Mouse (Mus musculus) heart, postnatal 10 days (tissue): ENCODE measurements around the gene Tmem198. TPM values are rescaled to one million over a fixed set of nuclear protein-coding genes. Genes with fewer than 3 reads are reported as not detected.
A peak's percentile ranks its signal among the peaks of the same experiment; 100 is the strongest.

ENCODE experiments used
- DNase-seq, 2 experiments: peaks; one replicate each; pipeline ENCODE4 v3.0.0; 2021
- intact Hi-C: fragments of 180-260 bp; cut with DNase I; formaldehyde crosslinking; loops from one replicate; pipeline ENCODE4 v1.15.1; 2025
- total RNA-seq, 2 experiments: library from RNA; stranded (reverse); gene quantifications; 2 replicates each; pipeline ENCODE4 v1.2.3; 2021

The Tmem198 gene
- total RNA-seq, 2 experiments from 2014 or later: 0.38 to 0.52 TPM

DNA sequence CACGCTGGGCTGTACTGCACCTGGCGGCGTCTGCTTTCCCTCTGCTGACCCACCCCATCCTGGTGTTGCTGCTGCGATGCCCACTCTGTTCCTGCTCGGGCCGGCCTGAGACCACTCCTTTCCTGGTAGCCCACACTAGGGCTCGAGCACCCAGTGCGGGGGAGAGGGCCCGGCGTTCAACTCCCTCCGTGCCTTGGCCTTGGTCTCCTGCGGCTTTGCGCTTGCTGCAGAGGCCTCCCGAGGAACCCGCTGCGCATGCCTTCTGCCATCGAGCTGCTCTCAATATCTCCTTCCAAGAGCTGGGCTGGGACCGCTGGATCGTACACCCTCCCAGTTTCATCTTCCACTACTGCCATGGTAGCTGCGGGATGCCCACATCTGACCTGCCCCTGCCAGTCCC, 30.3 kb downstream of the Tmem198 start:
- DNase-seq: no peak
- intact Hi-C loops: loop anchor here (5.0 kb wide), 1 partner anchor 38 kb away; the partner anchor contains the start of gene Slc4a3

DNA sequence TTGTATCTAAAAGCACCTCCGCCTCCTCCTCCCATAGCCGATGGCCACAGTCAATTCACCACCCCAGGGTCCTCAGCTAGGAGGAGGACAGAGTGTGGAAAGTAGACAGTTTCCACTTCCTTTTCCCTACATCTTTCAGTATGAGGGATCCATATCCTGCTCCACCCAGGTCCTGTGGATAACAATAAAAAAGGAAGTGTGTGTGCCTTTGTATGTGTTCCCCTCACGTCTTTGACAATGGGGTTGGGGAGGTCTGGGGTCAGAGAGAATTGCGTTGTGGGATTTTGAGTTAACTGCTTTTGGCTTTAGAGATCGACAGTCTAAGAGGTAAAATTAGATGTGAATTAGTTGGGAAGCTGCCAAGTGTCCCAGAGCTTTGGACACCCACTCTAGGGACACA, 30.8 kb downstream of the Tmem198 start:
- intact Hi-C loops: no loop called here
- peak in 1 of 2 experiments; percentile 51 for DNase-seq

DNA sequence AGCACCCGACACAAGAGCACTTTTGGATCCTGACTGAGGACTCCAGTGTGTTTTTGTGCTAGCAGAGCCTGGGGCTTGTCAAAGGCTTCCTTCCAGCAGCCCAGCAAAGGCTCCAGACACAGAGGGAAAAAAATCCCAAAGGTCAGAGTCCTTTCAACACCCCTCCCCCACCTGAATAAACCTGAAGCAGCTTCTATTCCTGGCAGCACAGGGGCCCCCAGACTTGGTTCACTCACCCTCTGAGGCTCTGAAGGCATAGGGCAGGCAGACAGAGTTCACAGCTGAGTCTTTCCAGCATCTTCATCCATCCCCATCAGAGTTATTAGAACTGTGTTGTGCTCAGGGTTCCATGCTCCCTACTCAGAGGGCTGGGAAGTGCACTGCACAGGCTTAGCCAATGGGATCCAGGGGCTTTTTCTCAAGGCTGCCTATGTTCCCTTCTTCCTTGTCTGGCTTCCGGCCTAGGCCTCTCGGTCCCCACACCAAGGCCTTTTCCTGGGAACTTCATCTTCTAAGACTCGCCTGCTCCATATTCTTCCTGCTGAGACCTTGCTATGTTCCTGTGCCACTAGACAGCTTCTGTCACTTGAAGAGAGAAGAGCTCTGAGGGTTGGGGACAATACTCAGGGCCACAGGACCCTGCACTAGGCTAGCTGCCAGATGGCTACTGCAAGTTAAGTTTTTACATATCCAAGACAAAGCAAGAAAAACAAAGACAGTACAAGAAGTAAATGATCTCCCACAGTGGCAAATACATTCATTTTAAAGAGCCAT, 32.3 kb downstream of the Tmem198 start:
- intact Hi-C loops: no loop called here
- DNase-seq: peak; percentile 67 to 68

DNA sequence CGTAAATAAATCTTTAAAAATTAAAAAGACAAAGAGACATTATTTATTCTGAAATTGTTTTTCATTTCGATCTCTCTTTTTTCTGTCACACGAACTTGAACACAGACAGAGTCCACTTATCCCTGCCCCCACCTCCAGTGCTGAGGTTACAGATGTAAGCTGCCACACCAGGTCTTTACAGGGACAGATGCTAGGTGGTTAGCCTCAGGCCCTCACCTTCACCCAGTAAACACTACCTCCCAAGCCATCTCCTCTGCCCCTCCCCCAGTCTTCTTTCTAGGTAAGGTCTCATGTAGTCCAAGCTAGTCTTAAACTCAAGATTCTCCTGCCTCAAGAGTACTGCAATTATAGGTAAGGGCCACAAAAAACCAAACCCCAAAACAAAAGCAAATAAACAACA, 33.2 kb downstream of the Tmem198 start:
- DNase-seq: no peak
- intact Hi-C loops: no loop called here

DNA sequence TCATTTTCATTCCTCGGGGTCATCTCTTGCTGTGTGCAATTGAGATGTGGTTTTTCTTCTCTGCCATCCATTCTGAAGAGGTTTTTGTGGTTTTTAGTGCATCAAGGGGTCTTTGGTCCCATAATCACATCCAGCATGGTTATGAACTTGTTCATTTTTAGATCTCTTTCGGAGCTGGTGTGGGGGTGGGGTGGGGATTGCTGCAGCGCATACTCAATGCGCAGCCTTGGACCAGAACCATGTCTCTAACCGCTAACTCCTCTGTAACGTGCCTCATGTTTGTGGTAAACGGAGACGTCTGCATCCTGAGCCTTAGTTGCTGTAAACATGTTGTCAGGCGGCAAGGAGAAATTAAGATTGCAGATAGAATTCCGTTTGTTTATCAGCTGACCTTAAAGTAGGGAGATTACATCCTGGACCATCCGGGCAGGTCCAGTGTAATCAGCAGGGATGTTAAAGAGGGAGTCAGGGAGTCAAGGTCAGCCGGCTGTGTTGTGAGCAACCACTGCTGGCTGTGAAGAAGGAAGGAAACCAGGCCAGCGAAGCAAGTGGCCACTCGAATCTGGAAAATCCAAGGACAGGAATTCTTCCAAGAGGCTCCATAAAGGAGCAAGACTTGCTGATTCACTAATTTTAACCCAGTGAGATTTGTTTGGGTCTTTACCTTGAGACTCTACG, 37.5 kb downstream of the Tmem198 start:
- intact Hi-C loops: no loop called here
- peak in 1 of 2 experiments; percentile 50 for DNase-seq

DNA sequence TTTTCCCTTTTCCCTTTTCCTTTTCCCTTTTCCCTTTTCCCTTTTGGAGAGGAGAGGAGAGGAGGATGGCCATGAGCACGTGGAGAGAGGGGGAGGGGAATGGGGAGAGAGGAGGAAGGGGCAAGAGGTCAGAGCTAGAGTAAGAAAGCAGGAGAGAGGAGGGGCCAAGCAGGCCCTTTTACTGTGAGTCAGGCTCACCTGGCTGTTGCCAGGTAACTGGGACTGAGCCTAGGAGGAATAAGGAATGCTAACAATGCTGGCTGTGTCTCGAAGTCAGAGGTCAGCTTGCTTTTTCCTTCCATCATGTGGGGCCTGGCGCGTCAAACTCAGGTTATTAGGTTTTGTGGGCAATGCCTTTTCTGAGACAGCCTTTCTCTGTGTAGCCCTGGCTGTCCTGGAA, 38.7 kb downstream of the Tmem198 start:
- intact Hi-C loops: no loop called here

DNA sequence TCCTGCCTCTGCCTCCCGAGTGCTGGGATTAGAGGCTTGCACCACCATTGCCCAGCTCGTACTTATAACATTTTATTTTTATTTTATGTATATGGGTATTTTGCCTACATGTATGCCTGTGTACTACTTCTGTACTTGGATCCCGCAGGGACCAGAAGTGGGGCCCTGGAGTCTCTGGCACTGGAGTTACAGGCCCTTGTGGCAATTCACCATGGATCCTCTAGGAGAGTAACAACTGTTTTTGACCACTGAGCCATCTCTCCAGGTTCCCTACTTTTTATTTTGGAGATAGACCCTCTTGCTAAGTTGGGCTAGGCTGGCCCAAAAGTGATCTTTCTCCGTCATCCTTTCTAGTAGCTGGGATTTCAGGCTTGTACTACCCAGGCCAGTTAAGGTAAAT, 39.1 kb downstream of the Tmem198 start:
- DNase-seq: no peak
- intact Hi-C loops: no loop called here

More for the DNA sequence above, 38.7 kb downstream of the Tmem198 start:
- DNase-seq: no peak

DNA sequence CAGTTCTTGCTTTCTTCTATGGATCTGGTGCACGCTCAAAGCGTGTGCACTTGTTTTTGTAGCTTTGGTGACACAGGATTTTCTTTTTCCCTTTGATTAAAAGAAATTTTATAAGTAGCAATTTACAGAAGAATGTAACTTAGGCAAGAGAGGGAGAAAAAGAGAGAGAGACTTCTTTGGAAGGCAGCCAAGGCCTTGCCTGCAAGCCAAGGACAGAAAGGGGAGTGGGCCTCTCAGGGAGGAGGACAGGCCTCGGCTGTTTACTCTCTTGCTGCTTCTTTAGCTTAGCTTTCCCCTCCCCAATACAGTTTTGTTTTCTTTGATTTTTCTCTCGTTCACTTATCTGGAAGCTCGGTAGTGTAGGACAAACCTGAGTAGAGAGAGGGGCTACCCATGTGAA, 40.2 kb downstream of the Tmem198 start:
- intact Hi-C loops: no loop called here

DNA sequence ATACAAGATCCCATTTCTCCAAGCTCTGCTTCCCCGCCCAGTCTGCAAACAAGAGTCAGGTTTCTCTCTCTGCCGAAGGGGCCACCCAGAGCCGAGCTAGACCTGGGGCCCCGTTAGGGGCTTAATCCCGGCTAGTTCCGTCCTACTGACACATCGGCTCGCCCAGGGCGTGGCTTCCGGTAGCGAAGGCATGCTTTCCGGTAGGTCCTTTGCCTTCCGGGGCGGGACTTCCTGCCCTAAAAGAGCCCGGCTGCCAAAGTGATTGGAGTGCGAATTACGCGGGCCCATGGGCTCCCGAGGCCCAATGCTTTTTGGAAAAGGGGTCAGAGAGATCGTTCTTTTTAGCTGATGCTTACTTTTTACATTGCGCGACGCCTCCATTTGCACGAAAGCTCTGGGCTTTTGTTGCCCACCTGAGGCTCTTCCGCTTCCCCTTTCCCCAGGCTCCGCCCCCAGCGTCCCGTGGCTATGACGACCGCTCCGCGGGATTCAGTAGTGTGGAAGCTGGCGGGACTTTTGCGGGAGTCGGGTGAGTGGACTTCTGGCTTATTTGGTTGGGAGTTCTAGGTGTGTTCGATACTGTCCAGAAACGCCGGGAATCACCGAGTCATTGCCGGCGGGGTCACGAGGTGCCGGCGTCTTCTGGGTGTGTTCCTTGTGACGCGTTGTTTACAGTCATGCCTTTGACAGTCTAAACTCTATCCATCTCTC, 42.1 kb downstream of the Tmem198 start, which contains the start of gene Stk11ip:
Gene Stk11ip (plus strand): TSS at position 209 of the 711 bp plus-strand sequence.
- peak; percentile 95 to 97 for DNase-seq
- intact Hi-C loops: loop anchor here (2.0 kb wide), 1 partner anchor 17 kb away; no protein-coding TSS in a partner anchor

More for the DNA sequence above, 40.2 kb downstream of the Tmem198 start:
- no peak for DNase-seq

DNA sequence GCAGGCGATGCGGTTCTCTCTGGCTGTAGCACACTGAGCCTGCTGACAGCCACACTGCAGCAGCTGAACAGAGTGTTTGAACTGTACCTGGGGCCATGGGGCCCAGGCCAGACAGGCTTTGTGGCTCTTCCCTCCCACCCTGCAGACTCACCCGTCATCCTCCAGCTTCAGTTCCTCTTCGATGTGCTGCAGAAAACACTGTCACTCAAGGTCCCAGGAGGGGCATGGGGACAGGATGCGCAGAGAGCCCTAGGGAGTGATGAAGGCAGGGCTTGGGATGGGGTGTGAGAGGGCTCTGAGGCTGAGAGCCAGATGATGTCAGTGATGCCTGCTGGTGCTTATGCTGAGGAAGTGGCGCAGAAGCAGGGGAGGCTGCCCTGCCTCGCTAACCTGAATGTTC, 45.3 kb downstream of the Tmem198 start:
- DNase-seq: no peak
- intact Hi-C loops: no loop called here

DNA sequence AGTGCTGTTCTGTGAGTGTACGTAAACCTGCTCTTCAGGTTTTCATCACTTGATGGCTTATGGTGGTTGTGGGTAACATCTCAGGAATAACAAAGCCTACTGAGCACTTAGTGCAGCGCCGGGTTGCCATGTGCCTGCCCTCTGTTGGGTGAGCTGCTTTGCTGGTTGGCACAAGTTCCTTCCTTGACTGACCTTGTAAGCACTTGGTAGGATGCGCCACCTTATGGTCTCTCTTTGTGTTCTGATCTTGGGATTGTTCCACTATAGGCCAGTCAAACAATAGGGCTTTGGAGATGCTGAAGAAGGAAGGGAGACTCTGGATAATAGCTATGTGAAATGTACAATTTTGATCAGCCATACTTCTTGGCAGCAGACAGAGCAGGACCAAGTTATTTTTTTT, 51.2 kb downstream of the Tmem198 start:
- intact Hi-C loops: no loop called here
- DNase-seq: peak in 1 of 2 experiments; percentile 28

DNA sequence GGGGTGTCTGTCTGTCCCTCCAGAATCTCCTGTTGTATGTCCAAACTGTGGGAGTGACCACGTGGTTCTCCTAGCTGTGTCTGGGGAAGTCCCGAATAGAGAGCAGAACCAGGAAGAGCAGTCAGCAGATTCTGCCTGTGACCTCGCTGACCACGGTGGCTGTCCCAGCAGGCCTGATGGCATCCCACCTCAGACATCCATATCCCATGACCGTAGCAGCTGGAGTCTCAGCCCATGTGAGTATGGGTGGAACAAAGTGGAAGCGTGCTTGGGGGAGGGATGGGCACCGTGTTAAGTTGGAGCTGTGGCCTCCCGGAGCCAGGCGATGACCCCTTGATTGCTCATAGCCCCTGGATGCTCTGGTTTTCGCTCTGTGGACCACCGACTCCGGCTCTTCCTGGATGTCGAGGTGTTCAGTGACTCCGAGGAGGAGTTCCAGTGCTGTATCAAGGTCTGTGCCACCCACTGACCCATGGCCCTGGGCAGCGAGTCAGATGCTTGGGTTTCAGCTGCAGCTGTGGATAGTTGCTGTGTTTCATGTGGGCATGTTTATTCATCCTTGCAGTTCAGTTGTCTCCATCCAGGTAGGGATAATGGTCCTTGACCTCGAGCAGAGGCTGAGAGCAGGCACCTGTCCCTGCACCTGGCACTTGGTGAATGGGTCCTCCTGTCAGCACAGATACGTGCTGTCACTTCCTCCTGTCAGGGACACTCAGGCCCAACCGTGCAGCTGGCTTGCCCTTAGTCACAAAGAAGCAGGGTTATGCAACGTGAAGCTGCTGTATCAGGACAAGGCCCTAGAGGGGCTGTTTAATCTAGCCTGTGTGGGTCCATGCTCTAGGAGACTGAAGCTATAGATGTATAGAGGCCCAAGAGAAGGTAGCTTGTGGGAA, 53.2 kb downstream of the Tmem198 start:
- intact Hi-C loops: no loop called here
- no peak for DNase-seq

DNA sequence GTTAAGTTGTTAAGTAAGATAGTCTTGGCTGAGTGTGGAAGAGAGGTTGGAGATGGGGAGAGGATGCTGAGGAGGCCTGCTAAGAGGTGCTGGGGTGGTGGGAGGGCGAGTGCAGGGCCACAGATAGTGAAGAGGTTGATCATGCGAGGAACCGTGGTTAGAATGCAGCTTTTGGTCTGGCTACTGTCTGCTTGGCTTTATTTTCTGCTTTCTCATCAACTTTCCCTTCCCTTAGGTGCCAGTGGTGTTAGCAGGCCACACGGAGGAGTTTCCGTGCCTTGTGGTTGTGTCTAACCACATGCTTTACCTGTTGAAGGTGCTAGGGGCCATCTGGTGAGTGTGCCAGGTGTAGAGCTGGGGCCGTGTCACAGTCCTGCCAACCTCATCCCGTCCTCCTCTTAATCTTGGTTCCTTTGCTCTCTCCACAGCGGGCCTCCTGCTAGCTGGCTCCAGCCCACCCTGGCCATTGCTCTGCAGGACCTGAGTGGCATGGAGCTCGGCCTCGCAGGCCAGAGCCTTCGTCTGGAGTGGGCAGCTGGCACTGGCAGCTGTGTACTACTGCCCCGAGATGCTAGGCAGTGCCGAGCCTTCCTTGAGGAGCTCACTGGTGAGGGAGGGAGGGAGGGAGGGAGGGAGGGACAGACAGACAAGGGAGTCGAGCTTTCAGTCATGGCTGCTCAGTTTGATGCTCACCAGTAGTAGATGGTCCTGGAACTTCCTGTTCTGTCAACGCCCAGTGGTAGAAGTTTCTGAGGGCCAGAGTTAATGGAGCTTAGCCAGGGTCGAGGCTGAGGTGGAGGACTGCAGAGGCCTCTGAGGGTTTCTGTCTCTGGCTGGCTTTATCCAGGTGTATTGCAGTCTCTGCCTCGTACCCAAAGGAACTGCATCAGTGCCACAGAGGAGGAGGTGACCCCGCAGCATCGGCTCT, 54.3 kb downstream of the Tmem198 start:
- no peak for DNase-seq
- intact Hi-C loops: no loop called here

Other genes with a start within 250 kb of the Tmem198 start
- not detected for gene A630095N17Rik, start 247.4 kb upstream of the Tmem198 start, total RNA-seq
- gene Dnajb2, start 243.1 kb upstream of the Tmem198 start, total RNA-seq: 10 to 100 TPM; 58.3 to 61.4 TPM
- gene Ptprn, start 215.0 kb upstream of the Tmem198 start, total RNA-seq: under 1 TPM; 0.34 to 0.42 TPM
- gene Resp18, start 201.1 kb upstream of the Tmem198 start, total RNA-seq: not detected
- 10 to 100 TPM; 92.2 to 92.7 TPM for gene Dnpep, start 161.5 kb upstream of the Tmem198 start, total RNA-seq
- 100 to 1,000 TPM; 909 to 916 TPM for gene Des, start 119.2 kb upstream of the Tmem198 start, total RNA-seq
- gene Speg, start 104.2 kb upstream of the Tmem198 start, total RNA-seq: 100 to 1,000 TPM; 104 to 112 TPM
- 10 to 100 TPM; 39.7 to 40.1 TPM for gene Gmppa, start 43.6 kb upstream of the Tmem198 start, total RNA-seq
- gene Asic4, start 29.1 kb upstream of the Tmem198 start, total RNA-seq: not detected
- gene Chpf, start 225 bp upstream of the Tmem198 start, total RNA-seq: 10 to 100 TPM; 38.6 to 39.5 TPM
- gene Obsl1, start 26.9 kb downstream of the Tmem198 start, total RNA-seq: 100 to 1,000 TPM; 171 to 173 TPM
- gene Inha, start 27.5 kb downstream of the Tmem198 start, total RNA-seq: 1 to 10 TPM; 5.1 to 8.5 TPM
- gene Stk11ip, start 42.0 kb downstream of the Tmem198 start, total RNA-seq: 10 to 100 TPM; 12.7 to 13.9 TPM
- gene Slc4a3, start 66.7 kb downstream of the Tmem198 start, total RNA-seq: 100 to 1,000 TPM; 128 to 149 TPM